Mouse (Mus musculus): ENCODE results near the gene Cfap65. TPM values are rescaled to one million over a fixed set of nuclear protein-coding genes. Genes with fewer than 3 reads are reported as not detected.

The Cfap65 gene
- polyA plus RNA-seq, 1 experiment from 2014 or later: not detected

DNA sequence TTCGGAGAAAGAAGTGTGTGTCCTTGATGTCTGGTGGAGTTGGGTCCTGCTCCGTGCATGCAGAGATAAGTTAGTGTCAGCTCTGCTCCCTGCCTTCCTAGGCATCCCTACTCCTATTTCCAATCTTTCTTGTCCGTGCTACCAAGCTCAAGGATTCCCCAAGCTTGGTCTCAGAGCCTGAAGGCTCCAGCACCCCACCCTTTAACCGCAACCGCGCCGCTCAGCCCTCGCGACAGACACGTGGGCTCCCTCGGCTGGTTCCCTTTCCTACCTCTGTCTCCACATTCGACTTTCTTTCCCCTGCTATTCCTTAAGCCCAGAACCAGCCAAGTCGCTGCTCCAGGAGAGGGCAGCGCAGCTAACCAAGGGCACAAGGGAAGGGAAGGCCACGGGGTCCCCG is 14.7 kb upstream of the Cfap65 start:
- H3K4me3 ChIP-seq (ENCODE audit: inconsistent target): no peak overlapping the region
- H3K36me3 ChIP-seq (ENCODE audit: inconsistent target): no peaks in the 10 kb centered on the region
- H3K79me2 ChIP-seq (ENCODE audit: inconsistent target): no peaks in the 10 kb centered on the region
- WGBS (ENCODE audit: missing documents): 5% methylated on average over 16 of the region's 16 CpGs
- H3K27ac ChIP-seq: no peak overlapping the region

DNA sequence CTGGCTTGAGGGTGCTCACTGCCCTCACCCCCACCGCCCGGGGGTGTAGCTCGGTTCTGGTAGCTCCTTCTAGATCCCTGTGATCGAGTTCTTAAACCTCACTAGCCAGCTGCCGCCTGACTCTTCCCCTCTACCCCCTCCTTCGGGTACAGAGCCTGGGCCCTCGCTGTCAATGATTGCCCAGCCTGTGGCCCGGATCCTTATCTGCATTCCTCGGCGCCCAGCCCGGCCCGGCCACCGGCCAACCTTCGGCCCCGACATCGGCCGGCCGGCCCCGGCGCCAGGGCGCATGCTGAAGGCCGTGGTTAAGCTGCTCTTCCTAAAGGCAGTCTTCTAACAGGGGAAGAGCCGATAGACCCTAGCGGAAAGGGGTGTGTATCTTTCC is 14.3 kb upstream of the Cfap65 start:
- H3K27ac ChIP-seq: no peak overlapping the region
- H3K4me3 ChIP-seq (ENCODE audit: inconsistent target): no peak overlapping the region
- H3K36me3 ChIP-seq (ENCODE audit: inconsistent target): no peaks in the 10 kb centered on the region
- H3K79me2 ChIP-seq (ENCODE audit: inconsistent target): no peaks in the 10 kb centered on the region
- WGBS (ENCODE audit: missing documents): 6% methylated on average over 24 of the region's 24 CpGs

DNA sequence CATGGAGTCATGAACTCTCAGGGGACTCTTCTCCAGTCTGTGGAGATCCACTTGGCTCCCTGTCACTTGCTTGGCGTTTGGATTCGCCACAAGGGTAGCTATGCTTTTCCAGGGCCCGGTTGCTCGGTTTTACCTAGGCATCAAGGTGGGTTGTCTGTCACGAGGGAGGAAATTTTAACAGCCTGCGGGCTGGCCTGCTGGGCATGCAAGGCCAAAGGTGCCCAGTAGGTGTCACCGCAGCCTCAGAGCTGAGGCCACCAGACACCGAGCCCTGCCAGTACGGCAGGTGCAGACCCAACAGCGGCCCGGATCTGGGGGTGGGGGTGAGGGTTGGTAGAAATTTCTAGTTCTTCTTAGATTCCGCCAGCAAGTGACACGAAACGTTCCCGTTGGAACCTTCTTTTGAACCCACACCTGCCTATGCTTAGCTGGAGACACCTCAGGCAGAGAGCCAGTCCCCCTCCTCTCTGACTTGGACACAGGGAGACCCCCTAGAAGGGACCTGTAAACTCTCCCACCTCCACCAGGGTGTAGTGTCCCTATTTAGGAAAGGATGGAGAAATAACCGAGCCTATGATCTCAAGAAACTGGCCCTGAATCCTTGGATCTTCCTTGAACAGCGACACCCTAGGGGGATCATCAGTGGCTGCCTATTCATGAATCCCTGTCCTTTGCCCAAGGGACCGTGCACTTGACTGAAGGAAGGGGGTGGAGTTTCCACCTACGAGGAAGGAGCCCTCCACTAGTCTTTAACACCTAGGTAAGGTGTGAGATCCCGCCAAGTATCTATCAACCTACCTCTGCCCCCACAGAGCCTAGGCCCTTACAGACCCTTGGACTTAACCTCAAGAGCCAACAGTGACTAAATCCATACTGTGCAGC is 13.6 kb upstream of the Cfap65 start:
- H3K36me3 ChIP-seq (ENCODE audit: inconsistent target): no peaks in the 10 kb centered on the region
- no peaks in the 10 kb centered on the region for H3K79me2 ChIP-seq (ENCODE audit: inconsistent target)
- no peak overlapping the region for H3K4me3 ChIP-seq (ENCODE audit: inconsistent target)
- 6% methylated on average over 20 of the region's 20 CpGs for WGBS (ENCODE audit: missing documents)
- H3K27ac ChIP-seq: no peak overlapping the region

GRCm38 (mm10) chr1:74947986-74948670 is 12.7 kb upstream of the Cfap65 start:
- no peak overlapping the region for H3K4me3 ChIP-seq (ENCODE audit: inconsistent target)
- 2% methylated on average over 36 of the region's 41 CpGs for WGBS (ENCODE audit: missing documents)

GRCm38 (mm10) chr1:74941651-74942360 is 6.4 kb upstream of the Cfap65 start:
- no peak overlapping the region for H3K27ac ChIP-seq
- 66% methylated on average over 12 of the region's 12 CpGs for WGBS (ENCODE audit: missing documents)

More at GRCm38 (mm10) chr1:74947986-74948670, 12.7 kb upstream of the Cfap65 start:
- no peaks in the 10 kb centered on the region for H3K36me3 ChIP-seq (ENCODE audit: inconsistent target)
- H3K79me2 ChIP-seq (ENCODE audit: inconsistent target): no peaks in the 10 kb centered on the region
- no peak overlapping the region for H3K27ac ChIP-seq

GRCm38 (mm10) chr1:74939762-74940161 is 4.4 kb upstream of the Cfap65 start:
- Histone ChIP-seq H3K27ac (no peak overlapping the region), H3K4me3 (ENCODE audit: inconsistent target) (no peak overlapping the region), H3K79me2 (ENCODE audit: inconsistent target) (no peaks in the 10 kb centered on the region), H3K36me3 (ENCODE audit: inconsistent target) (no peaks in the 10 kb centered on the region)
- WGBS (ENCODE audit: missing documents): 3% methylated on average over 3 of the region's 3 CpGs

More at GRCm38 (mm10) chr1:74941651-74942360, 6.4 kb upstream of the Cfap65 start:
- no peaks in the 10 kb centered on the region for H3K79me2 ChIP-seq (ENCODE audit: inconsistent target)
- no peak overlapping the region for H3K4me3 ChIP-seq (ENCODE audit: inconsistent target)
- H3K36me3 ChIP-seq (ENCODE audit: inconsistent target): no peaks in the 10 kb centered on the region

- WGBS (ENCODE audit: missing documents): 57% methylated on average over 12 of the region's 12 CpGs
- no peak overlapping the region for H3K4me3 ChIP-seq (ENCODE audit: inconsistent target)
- H3K27ac ChIP-seq: no peak overlapping the region
- H3K79me2 ChIP-seq (ENCODE audit: inconsistent target): no peaks in the 10 kb centered on the region
- no peaks in the 10 kb centered on the region for H3K36me3 ChIP-seq (ENCODE audit: inconsistent target)
Measured at GRCm38 (mm10) chr1:74936221-74936830, 927 bp upstream of the Cfap65 start.

DNA sequence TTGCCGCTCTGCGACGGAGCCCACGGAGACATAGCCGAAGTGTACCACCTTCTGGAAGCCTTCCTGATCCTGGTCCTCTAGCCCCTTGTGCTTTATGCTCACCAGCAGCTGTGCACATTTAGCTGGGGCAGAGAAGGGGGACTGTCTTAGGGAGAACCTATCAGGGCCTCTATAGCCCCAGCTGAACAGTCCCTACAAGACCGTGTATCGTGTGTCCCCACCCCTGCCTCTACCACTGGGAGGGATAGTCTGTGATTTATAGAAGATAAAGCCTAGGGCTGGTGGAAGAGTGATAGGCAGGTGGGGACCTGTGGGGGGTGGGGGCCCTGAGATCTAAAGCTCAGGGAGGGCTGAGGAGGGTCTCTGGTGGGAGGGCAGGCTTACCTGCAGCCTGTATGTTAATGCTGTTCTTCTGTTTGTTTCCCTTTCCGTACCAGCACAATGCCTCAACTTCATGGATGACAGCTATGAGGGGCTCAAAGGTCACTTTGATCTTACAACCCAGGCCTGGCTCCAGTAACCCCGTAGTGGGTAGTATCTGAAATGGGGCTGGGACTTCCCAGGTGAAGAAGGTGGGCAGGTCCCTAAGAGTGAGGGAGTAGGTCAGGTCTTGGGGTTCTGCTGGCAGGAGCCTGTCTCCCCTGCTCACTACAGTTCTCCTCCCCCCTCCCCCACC is 7.6 kb downstream of the Cfap65 start:
- Histone ChIP-seq H3K79me2 (ENCODE audit: inconsistent target) (no peaks in the 10 kb centered on the region), H3K36me3 (ENCODE audit: inconsistent target) (no peaks in the 10 kb centered on the region), H3K27ac (no peak overlapping the region), H3K4me3 (ENCODE audit: inconsistent target) (no peak overlapping the region)
- 81% methylated on average over 9 of the region's 9 CpGs for WGBS (ENCODE audit: missing documents)

DNA sequence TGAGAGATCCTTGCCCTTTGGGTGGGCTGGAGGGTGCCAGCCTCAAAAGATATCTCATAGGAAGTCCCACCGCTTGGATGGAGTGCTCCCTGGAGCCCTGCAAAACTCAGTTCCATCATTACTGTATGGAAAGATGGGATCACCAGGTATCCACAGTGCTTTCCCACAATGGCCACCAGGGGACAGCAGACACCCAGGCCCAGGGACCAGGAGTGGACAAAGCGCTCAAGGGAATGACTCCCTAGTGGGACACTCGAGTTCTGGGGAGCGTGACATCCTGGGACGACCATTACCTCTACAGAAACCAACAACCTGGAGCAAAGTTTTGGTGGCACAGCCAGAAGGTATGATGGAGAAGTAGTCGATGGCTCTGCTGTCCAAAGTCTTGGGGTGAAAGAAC is 8.7 kb downstream of the Cfap65 start:
- no peaks in the 10 kb centered on the region for H3K36me3 ChIP-seq (ENCODE audit: inconsistent target)
- H3K4me3 ChIP-seq (ENCODE audit: inconsistent target): no peak overlapping the region
- 42% methylated on average over 6 of the region's 6 CpGs for WGBS (ENCODE audit: missing documents)
- H3K27ac ChIP-seq: no peak overlapping the region
- H3K79me2 ChIP-seq (ENCODE audit: inconsistent target): no peaks in the 10 kb centered on the region

GRCm38 (mm10) chr1:74924464-74924863 is 10.9 kb downstream of the Cfap65 start:
- Histone ChIP-seq H3K36me3 (ENCODE audit: inconsistent target) (no peaks in the 10 kb centered on the region), H3K79me2 (ENCODE audit: inconsistent target) (no peaks in the 10 kb centered on the region), H3K27ac (no peak overlapping the region), H3K4me3 (ENCODE audit: inconsistent target) (no peak overlapping the region)
- 62% methylated on average over 4 of the region's 4 CpGs for WGBS (ENCODE audit: missing documents)

DNA sequence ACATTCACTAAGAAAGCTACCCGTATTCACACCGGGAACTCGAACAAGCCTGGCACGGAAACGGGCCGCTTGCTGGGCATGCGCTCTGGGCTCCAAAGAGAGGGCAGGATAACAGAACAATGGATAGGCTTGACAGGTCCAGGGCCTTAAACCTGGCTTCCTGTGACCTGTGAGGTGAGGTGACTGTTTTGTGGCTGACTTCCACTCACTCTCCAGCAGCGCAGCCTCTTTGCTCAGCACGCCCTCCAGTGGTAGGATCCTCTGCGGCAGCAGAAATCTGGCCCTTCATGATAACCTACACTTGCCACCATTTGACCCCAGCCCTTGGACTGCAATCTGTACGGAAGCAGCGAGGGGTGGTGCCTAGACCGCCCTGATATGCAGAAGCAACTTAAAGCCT is 19.7 kb downstream of the Cfap65 start:
- Histone ChIP-seq H3K79me2 (ENCODE audit: inconsistent target) (no peaks in the 10 kb centered on the region), H3K27ac (no peak overlapping the region), H3K4me3 (ENCODE audit: inconsistent target) (no peak overlapping the region), H3K36me3 (ENCODE audit: inconsistent target) (no peaks in the 10 kb centered on the region)
- 22% methylated on average over 13 of the region's 13 CpGs for WGBS (ENCODE audit: missing documents)

DNA sequence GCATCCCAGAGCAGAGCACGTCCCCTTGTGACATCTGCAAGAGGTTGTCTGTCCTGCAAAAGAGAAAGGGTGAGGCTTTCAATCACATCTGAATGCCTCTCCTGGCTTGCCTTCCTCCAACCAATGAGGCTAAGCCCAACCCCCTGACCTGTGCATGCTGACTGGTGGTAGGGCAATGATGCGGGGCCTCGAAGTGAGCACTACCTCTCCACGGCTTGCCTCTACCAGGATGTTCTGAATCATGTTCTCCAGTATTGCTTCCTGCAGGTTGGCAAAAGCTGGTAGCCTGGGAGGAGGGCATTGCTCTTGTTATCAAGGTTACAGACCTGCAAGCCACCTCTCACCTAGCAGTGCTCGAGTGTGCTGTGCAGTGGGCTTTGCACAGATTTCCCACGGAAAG is 33.2 kb downstream of the Cfap65 start:
- WGBS (ENCODE audit: missing documents): 25% methylated on average over 5 of the region's 6 CpGs
- H3K79me2 ChIP-seq (ENCODE audit: inconsistent target): no peaks in the 10 kb centered on the region
- H3K27ac ChIP-seq: no peak overlapping the region

GRCm38 (mm10) chr1:74901686-74902085 is 33.7 kb downstream of the Cfap65 start:
- Histone ChIP-seq H3K4me3 (ENCODE audit: inconsistent target) (no peak overlapping the region), H3K27ac (no peak overlapping the region), H3K36me3 (ENCODE audit: inconsistent target) (no peaks in the 10 kb centered on the region), H3K79me2 (ENCODE audit: inconsistent target) (no peaks in the 10 kb centered on the region)
- 3% methylated on average over 3 of the region's 3 CpGs for WGBS (ENCODE audit: missing documents)

More for the DNA sequence above, 33.2 kb downstream of the Cfap65 start:
- Histone ChIP-seq H3K4me3 (ENCODE audit: inconsistent target) (no peak overlapping the region), H3K36me3 (ENCODE audit: inconsistent target) (no peaks in the 10 kb centered on the region)

Data from macrophage (primary cell).